Mouse (Mus musculus): ENCODE measurements around the gene Ly6g6c.

Ly6g6c gene

GRCm38 (mm10) chr17:35058316-35058715, 6.9 kb upstream of the Ly6g6c start:
- DNase-seq: no peak

- DNase-seq: peak; percentile 89
Observed at GRCm38 (mm10) chr17:35058911-35059892, 6.0 kb upstream of the Ly6g6c start, which contains the start of gene Ddah2. TSS of gene Ddah2 (plus strand) at chr17:35059035.

- DNase-seq: no peak
Observed at GRCm38 (mm10) chr17:35060071-35060470, 5.1 kb upstream of the Ly6g6c start.

- no peak for DNase-seq
Observed at GRCm38 (mm10) chr17:35060737-35061297, 4.4 kb upstream of the Ly6g6c start.

- no peak for DNase-seq
Observed at GRCm38 (mm10) chr17:35061299-35061698, 3.9 kb upstream of the Ly6g6c start.

- no peak for DNase-seq
Observed at GRCm38 (mm10) chr17:35063466-35063865, 1.7 kb upstream of the Ly6g6c start.

- DNase-seq: no peak
Observed at GRCm38 (mm10) chr17:35064378-35064877, 760 bp upstream of the Ly6g6c start.

- no peak for DNase-seq
Observed at GRCm38 (mm10) chr17:35066084-35066483, 896 bp downstream of the Ly6g6c start, which contains the start of gene Mpig6b. TSS of gene Mpig6b (minus strand) at chr17:35066184.

- DNase-seq: no peak
Observed at GRCm38 (mm10) chr17:35068213-35068914, 3.2 kb downstream of the Ly6g6c start.

GRCm38 (mm10) chr17:35070556-35071229, 5.5 kb downstream of the Ly6g6c start:
- no peak for DNase-seq

GRCm38 (mm10) chr17:35071454-35071853, 6.3 kb downstream of the Ly6g6c start:
- DNase-seq: no peak

- no peak for DNase-seq
Observed at GRCm38 (mm10) chr17:35074097-35074496, 8.9 kb downstream of the Ly6g6c start.

- no peak for DNase-seq
Observed at GRCm38 (mm10) chr17:35076507-35077176, 11.5 kb downstream of the Ly6g6c start, which contains the start of gene Ly6g6e. TSS of gene Ly6g6e (plus strand) at chr17:35076902.

GRCm38 (mm10) chr17:35077285-35077684, 12.1 kb downstream of the Ly6g6c start:
- no peak for DNase-seq

GRCm38 (mm10) chr17:35077786-35078233, 12.6 kb downstream of the Ly6g6c start, which contains the start of gene Ly6g6d:
TSS of gene Ly6g6d (minus strand) at chr17:35078065.
- DNase-seq: peak; percentile 75

GRCm38 (mm10) chr17:35079778-35080177, 14.6 kb downstream of the Ly6g6c start:
- no peak for DNase-seq

- no peak for DNase-seq
Observed at GRCm38 (mm10) chr17:35080248-35080647, 15.1 kb downstream of the Ly6g6c start.

- DNase-seq: no peak
Observed at GRCm38 (mm10) chr17:35080710-35081109, 15.5 kb downstream of the Ly6g6c start.

- no peak for DNase-seq
Observed at GRCm38 (mm10) chr17:35082841-35083576, 17.8 kb downstream of the Ly6g6c start.

GRCm38 (mm10) chr17:35083929-35084497, 18.8 kb downstream of the Ly6g6c start:
- no peak for DNase-seq
